Mouse (Mus musculus) G1E (cell line): ENCODE measurements around the gene Pknox2. TPM values are rescaled to one million over a fixed set of nuclear protein-coding genes. Genes with fewer than 3 reads are reported as not detected.

Source experiments
- ATAC-seq: 2 replicates; pipeline ENCODE4 v1.8.0; 2016; ENCODE audit warnings: mild to moderate bottlenecking; ENCODE audit not compliant: insufficient number of reproducible peaks, poor library complexity, low FRiP score, severe bottlenecking; ENCODE audit errors: extremely low read depth
- DNase-seq: peaks from one replicate; pipeline ENCODE4 v3.0.0; 2012; ENCODE audit warnings: low spot score
- H3K27me3 ChIP-seq: 2 replicates; pipeline ENCODE4 v1.6.1; 2012; ENCODE audit warnings: mild to moderate bottlenecking, low read length, inconsistent platforms; ENCODE audit not compliant: insufficient read depth
- H3K36me3 ChIP-seq: replicated peaks from 2 replicates; pipeline ENCODE3; 2012; ENCODE audit warnings: mild to moderate bottlenecking, inconsistent platforms
- H3K4me1 ChIP-seq: 2 replicates; pipeline ENCODE4 v1.6.1; 2012; ENCODE audit warnings: low read depth, low read length, inconsistent platforms, mixed read lengths; ENCODE audit not compliant: insufficient read depth
- H3K4me3 ChIP-seq: 2 replicates; pipeline ENCODE4 v1.5.1; 2012; ENCODE audit warnings: low read depth, mild to moderate bottlenecking, inconsistent platforms, low read length, moderate library complexity, mixed read lengths
- H3K9me3 ChIP-seq: replicated peaks from 2 replicates; pipeline ENCODE4 v1.6.1; 2012; ENCODE audit warnings: inconsistent platforms
- CTCF ChIP-seq: IDR thresholded peaks from 2 replicates; pipeline ENCODE4 v1.5.1; 2012; ENCODE audit warnings: low read depth, low read length, inconsistent platforms, mixed read lengths
- GATA1 ChIP-seq: IDR thresholded peaks from 2 replicates; pipeline ENCODE4 v1.6.1; 2012; ENCODE audit warnings: borderline replicate concordance, low read length, inconsistent platforms, mixed read lengths
- GATA2 ChIP-seq: IDR thresholded peaks from 2 replicates; pipeline ENCODE4 v1.6.1; 2012; ENCODE audit warnings: low read depth, low read length, inconsistent platforms, borderline replicate concordance
- POLR2AphosphoS5 ChIP-seq: IDR thresholded peaks from 2 replicates; pipeline ENCODE4 v1.6.1; 2012; ENCODE audit warnings: low read depth, low read length, inconsistent platforms; ENCODE audit not compliant: insufficient replicate concordance
- TAL1 ChIP-seq: conservative IDR thresholded peaks from 2 replicates; pipeline ENCODE4 v1.6.1; 2012; ENCODE audit warnings: low read depth, low read length, inconsistent platforms, mixed read lengths
- polyA plus RNA-seq: library from polyadenylated mRNA; stranded (reverse); fragments of >175 nt; gene quantifications from 2 replicates; pipeline ENCODE4 v1.2.3, GENCODE M21; 2012
- total RNA-seq, 2 experiments: library from RNA; stranded (forward) in 1 of 2; stranded (reverse) in 1 of 2; fragments of 200-1000 nt in 1 of 2; fragments of >200 nt in 1 of 2; fragmentation: Nextera tagmentation in 1 of 2; gene quantifications; 2 replicates each; pipeline ENCODE4 v1.2.3; 2014 to 2017

Pknox2 gene
- total and polyA plus RNA-seq, 3 experiments = 0.27 to 1.4 TPM; not detected in 1

DNA sequence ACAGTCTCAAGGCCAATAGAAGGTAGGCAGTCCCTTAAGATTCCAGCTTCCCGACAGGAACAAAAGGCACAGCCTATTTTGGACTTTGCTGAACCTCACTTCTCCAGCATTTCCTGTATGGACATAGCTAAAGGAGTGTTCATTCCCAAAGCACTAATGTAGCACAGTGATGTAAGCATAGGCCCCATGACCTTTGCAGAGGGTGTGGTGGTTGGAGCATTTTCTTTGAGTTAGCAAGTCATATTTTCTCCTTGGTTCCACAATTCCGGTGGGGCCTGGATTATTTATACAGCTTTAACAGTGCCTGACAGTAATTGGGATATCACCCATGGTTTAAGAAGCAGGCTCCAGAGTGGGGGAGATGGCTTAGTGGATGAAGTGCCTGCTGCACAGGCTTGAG is 298.5 kb downstream of the Pknox2 start:
- Histone ChIP-seq H3K27me3 (peaks cover 41% of the 10 kb centered on the region), H3K4me1 (no peaks in the 10 kb centered on the region), H3K36me3 (no peaks in the 10 kb centered on the region), H3K4me3 (no peak overlapping the region), H3K9me3 (no peaks in the 10 kb centered on the region)
- no peak for DNase-seq
- no peak for ATAC-seq
- TF ChIP-seq POLR2AphosphoS5 (no peak), GATA1 (no peak), GATA2 (no peak), TAL1 (no peak), CTCF (no peak)

DNA sequence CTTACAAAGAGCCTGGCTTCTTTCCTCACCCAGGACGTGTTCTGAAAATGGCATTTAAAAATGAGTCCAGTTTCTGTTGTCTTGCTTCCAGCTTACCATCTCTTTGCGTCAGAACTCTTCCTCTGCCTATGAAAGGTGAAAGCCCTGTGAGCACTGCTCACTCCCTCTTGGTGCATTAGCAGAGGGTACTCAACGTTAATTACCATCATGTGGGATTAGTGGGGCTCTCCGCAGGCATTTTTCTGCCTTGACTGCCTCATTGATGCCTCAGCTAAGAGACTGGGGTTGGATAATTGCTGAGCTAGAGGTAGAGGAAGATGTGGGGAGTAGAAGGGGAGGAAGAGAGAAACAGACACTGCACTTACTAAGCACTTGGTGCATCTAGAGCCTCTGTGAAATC is 300.9 kb downstream of the Pknox2 start:
- H3K9me3 ChIP-seq = no peaks in the 10 kb centered on the region
- H3K36me3 ChIP-seq = no peaks in the 10 kb centered on the region
- H3K4me3 ChIP-seq = no peak overlapping the region
- DNase-seq (no peak), ATAC-seq (no peak)
- TF ChIP-seq TAL1 = no peak
- no peak for TF ChIP-seq GATA2
- TF ChIP-seq GATA1 = no peak
- TF ChIP-seq CTCF = no peak
- no peak for TF ChIP-seq POLR2AphosphoS5
- no peaks in the 10 kb centered on the region for H3K4me1 ChIP-seq
- peaks cover 51% of the 10 kb centered on the region for H3K27me3 ChIP-seq

Other genes with a start within 250 kb of the Pknox2 start
- gene Tmem218, start 60.8 kb upstream of the Pknox2 start, total RNA-seq (2014; fragmentation: Nextera tagmentation) = 1.7 and 3.2 TPM in 2 replicates
- 3.1 and 3.5 TPM in 2 replicates for gene Tmem218, start 60.8 kb upstream of the Pknox2 start, total RNA-seq (2017)
- 0.28 and 0.30 TPM in 2 replicates for gene Tmem218, start 60.8 kb upstream of the Pknox2 start, polyA plus RNA-seq
- 0.19 TPM in 1 of 2 replicates, not detected in the other for gene Slc37a2, start 108.3 kb upstream of the Pknox2 start, total RNA-seq (2014; fragmentation: Nextera tagmentation)
- gene Slc37a2, start 108.3 kb upstream of the Pknox2 start, total RNA-seq (2017) = 0.29 and 0.38 TPM in 2 replicates
- 0.01 TPM in 2 replicates for gene Slc37a2, start 108.3 kb upstream of the Pknox2 start, polyA plus RNA-seq
- gene Ccdc15, start 201.0 kb upstream of the Pknox2 start, total RNA-seq (2014; fragmentation: Nextera tagmentation) = 23.3 and 26.9 TPM in 2 replicates
- 6.3 and 7.4 TPM in 2 replicates for gene Ccdc15, start 201.0 kb upstream of the Pknox2 start, total RNA-seq (2017)
- gene Ccdc15, start 201.0 kb upstream of the Pknox2 start, polyA plus RNA-seq = 10.3 and 10.7 TPM in 2 replicates
- not detected in 2 replicates for gene Hepacam, start 219.9 kb upstream of the Pknox2 start, total RNA-seq (2014; fragmentation: Nextera tagmentation)
- not detected in 2 replicates for gene Hepacam, start 219.9 kb upstream of the Pknox2 start, total RNA-seq (2017)
- gene Hepacam, start 219.9 kb upstream of the Pknox2 start, polyA plus RNA-seq = not detected in 2 replicates